Mouse (Mus musculus) limb, embryonic 15.5 days (tissue): ENCODE measurements around the gene Gdf15. TPM values are rescaled to one million over a fixed set of nuclear protein-coding genes. Genes with fewer than 3 reads are reported as not detected.

Experiments used
- ATAC-seq: fragments of 200-750 bp; cut with Nextera tagmentation; 2 replicates; pipeline ENCODE4 v1.8.0; 2017; ENCODE audit warnings: low read depth, moderate TSS enrichment; ENCODE audit not compliant: insufficient number of reproducible peaks, low FRiP score, low TSS enrichment
- H3K27ac ChIP-seq: fragments of 300-500 bp; sonication (generic); 2 replicates; pipeline ENCODE4 v1.5.1; 2015; ENCODE audit warnings: moderate library complexity, mild to moderate bottlenecking, inconsistent platforms
- H3K27me3 ChIP-seq: fragments of 300-500 bp; sonication (generic); 2 replicates; pipeline ENCODE4 v1.6.1; 2015; ENCODE audit warnings: inconsistent platforms
- H3K36me3 ChIP-seq: fragments of 300-500 bp; sonication (generic); 2 replicates; pipeline ENCODE4 v1.6.1; 2015; ENCODE audit warnings: inconsistent platforms
- H3K4me1 ChIP-seq: fragments of 300-500 bp; sonication (generic); 2 replicates; pipeline ENCODE4 v1.6.1; 2015; ENCODE audit warnings: inconsistent platforms
- H3K4me2 ChIP-seq: fragments of 300-500 bp; sonication (generic); 2 replicates; pipeline ENCODE4 v1.6.1; 2015; ENCODE audit warnings: mild to moderate bottlenecking, inconsistent platforms
- H3K4me3 ChIP-seq: fragments of 300-500 bp; sonication (generic); 2 replicates; pipeline ENCODE4 v1.5.1; 2015; ENCODE audit warnings: mild to moderate bottlenecking, inconsistent platforms
- H3K9ac ChIP-seq: fragments of 300-500 bp; sonication (generic); 2 replicates; pipeline ENCODE4 v1.6.1; 2015; ENCODE audit warnings: inconsistent platforms
- H3K9me3 ChIP-seq: fragments of 300-500 bp; sonication (generic); 2 replicates; pipeline ENCODE4 v1.6.1; 2016; ENCODE audit warnings: inconsistent platforms
- WGBS: fragments of 180-500 bp; shearing (Covaris S2); methylation state at CpG from one replicate; pipeline ENCODE4 v1.1.7; 2015; 5-methylcytosine and 5-hydroxymethylcytosine counted together
- polyA plus RNA-seq: library from polyadenylated mRNA; unstranded; fragments of >200 nt; fragmentation: Nextera tagmentation; extraction: Ambion mirVana; gene quantifications from 2 replicates; pipeline ENCODE4 v1.2.1, GENCODE M21; 2015

Gdf15 gene
- polyA plus RNA-seq, 1 experiment from 2014 or later = 0.24 TPM

DNA sequence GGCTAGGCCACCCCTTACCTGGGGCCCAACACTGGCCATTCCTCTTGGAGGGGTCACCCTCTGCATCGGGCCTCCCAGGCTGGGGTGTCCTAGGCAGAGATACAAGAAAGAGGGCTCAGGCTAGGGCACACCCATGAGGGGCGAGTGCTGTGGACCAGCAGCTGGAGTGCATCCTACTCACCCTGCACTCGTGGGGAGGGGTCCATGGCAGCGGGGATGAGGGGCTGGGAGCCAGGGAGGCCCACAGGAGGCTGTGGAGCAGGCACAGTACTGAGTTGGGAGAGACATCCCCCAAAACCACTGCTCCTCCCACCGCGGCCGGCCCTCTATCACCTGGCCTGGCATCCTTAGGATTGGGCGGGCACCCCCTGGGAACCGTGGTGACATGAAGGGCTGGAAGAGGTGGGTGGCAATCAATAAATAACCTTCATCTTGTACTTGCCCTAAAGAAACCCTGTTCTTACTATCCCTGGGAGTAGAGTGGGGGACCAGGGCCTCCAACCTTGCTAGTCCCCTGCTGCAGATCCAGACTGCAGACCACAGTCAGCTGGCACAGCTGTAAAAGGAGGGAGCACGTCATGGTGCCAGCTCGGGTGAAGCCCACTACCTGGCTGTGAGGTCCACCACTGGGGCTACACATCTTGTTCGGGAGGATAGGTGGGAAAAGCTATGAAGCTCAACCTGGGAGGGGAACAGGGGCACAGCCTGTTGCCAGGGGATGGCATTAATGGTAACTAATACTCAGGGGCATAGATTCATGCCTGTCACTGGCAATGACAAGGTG, 32.6 kb downstream of the Gdf15 start:
- H3K4me3 ChIP-seq = no peak overlapping the region
- no peak overlapping the region for H3K4me2 ChIP-seq
- no peaks in the 10 kb centered on the region for H3K27me3 ChIP-seq
- H3K9me3 ChIP-seq = no peaks in the 10 kb centered on the region
- peaks cover 43% of the 10 kb centered on the region for H3K36me3 ChIP-seq
- 79% methylated on average over 12 of the region's 12 CpGs for WGBS
- H3K9ac ChIP-seq = no peak overlapping the region
- peaks cover 72% of the 10 kb centered on the region for H3K4me1 ChIP-seq
- ATAC-seq = no peak
- no peak overlapping the region for H3K27ac ChIP-seq

DNA sequence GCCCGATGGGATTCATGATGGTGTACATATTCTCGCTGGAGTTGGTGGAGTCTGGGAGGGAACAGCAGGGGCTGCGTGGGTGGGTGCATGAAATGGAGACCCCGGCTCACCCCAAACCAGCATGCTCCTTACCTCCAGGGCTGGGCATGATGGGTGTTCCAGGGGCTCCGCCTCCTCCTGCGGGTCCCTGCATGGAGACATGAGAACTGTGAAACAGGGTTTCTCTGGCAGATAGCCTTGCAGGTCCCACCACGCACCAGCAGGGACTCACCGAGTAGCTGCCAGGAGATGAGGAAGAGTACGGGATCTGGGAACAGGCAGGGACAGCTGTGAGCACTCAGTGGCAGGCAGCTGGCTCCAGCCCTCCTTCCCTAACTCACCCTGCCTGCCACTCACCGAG, 33.5 kb downstream of the Gdf15 start:
- peaks cover 72% of the 10 kb centered on the region for H3K4me1 ChIP-seq
- ATAC-seq = no peak
- H3K27ac ChIP-seq = peak overlapping the region; percentile 61
- H3K9me3 ChIP-seq = no peaks in the 10 kb centered on the region
- WGBS = 17% methylated on average over 10 of the region's 10 CpGs
- no peak overlapping the region; the same call in 1 of the 2 replicates for H3K9ac ChIP-seq
- no peaks in the 10 kb centered on the region for H3K27me3 ChIP-seq
- peak overlapping the region; percentile 79 for H3K4me2 ChIP-seq
- H3K36me3 ChIP-seq = peaks cover 39% of the 10 kb centered on the region
- H3K4me3 ChIP-seq = peak overlapping the region; percentile 48

GRCm38 (mm10) chr8:70598283-70598682, 34.0 kb downstream of the Gdf15 start:
- Histone ChIP-seq H3K9me3 (no peaks in the 10 kb centered on the region), H3K4me1 (peaks cover 76% of the 10 kb centered on the region), H3K4me2 (peak overlapping the region; percentile 79), H3K27ac (peak overlapping the region; percentile 61), H3K36me3 (peaks cover 37% of the 10 kb centered on the region), H3K4me3 (peak overlapping the region; percentile 48), H3K27me3 (no peaks in the 10 kb centered on the region), H3K9ac (peak overlapping the region; percentile 51)
- WGBS = 3% methylated on average over 29 of the region's 29 CpGs
- ATAC-seq = no peak

DNA sequence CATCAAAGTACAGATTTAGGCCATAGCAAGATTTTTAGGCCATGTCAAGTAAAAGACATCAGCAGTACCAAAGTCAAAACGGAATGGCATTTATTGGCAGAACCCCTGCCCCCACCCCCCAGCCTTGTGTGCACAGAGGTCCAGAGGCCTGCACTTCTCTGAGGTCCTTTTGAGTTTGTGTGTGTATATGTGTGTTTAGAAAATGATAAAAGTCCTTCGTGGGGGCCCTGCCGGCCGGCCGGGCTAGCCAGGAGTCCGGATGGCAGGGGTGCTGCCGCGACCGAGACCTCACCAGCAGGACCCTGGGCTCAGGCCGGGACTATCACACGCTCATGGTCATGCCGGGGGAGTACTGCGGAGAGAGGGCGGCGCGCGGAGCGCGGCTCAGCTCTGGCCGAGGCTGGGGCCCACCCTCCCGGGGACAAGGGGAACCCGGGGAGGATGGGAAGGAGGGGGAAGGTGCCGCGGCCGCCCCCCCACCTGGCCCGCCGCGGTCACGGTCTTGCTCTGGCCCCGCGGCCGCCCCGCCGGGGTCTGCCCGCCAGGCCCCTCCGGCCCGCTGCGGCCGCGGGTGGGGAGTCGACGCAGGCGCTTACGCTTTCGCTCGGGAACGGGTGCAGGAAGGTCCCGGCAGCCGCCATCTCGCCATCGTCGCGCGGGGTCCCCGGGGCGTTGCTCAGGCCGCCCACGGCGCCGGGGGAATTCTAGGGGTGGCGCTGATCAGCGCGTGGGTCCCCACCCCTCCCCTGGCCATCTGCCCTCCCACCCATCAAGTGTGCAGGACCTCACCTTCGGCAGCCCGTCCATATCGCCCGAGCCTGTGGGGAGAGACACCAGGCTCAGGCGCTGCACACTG, 34.6 kb downstream of the Gdf15 start:
- Histone ChIP-seq H3K4me3 (peak overlapping the region; percentile 48), H3K27me3 (no peaks in the 10 kb centered on the region), H3K9me3 (no peaks in the 10 kb centered on the region), H3K4me2 (peak overlapping the region; percentile 79), H3K36me3 (peaks cover 31% of the 10 kb centered on the region), H3K9ac (peak overlapping the region; percentile 51), H3K27ac (peak overlapping the region; percentile 61), H3K4me1 (peaks cover 82% of the 10 kb centered on the region)
- WGBS = 11% methylated on average over 67 of the region's 68 CpGs
- ATAC-seq = no peak

- Histone ChIP-seq H3K4me2 (peak overlapping the region; percentile 79; the same call in 1 of the 2 replicates), H3K36me3 (peaks cover 25% of the 10 kb centered on the region), H3K27me3 (no peaks in the 10 kb centered on the region), H3K9ac (no peak overlapping the region), H3K4me1 (peaks cover 82% of the 10 kb centered on the region), H3K27ac (no peak overlapping the region), H3K4me3 (no peak overlapping the region; the same call in 1 of the 2 replicates), H3K9me3 (no peaks in the 10 kb centered on the region)
- no peak for ATAC-seq
- WGBS = 83% methylated on average over 17 of the region's 17 CpGs
Observed at GRCm38 (mm10) chr8:70596775-70597416, 35.4 kb downstream of the Gdf15 start.

- no peak for ATAC-seq
- H3K27me3 ChIP-seq = no peaks in the 10 kb centered on the region
- H3K4me3 ChIP-seq = no peak overlapping the region
- H3K36me3 ChIP-seq = peaks cover 29% of the 10 kb centered on the region
- H3K9ac ChIP-seq = no peak overlapping the region
- no peak overlapping the region for H3K27ac ChIP-seq
- 90% methylated on average over 18 of the region's 18 CpGs for WGBS
- peaks cover 79% of the 10 kb centered on the region for H3K4me1 ChIP-seq
- H3K4me2 ChIP-seq = no peak overlapping the region
- no peaks in the 10 kb centered on the region for H3K9me3 ChIP-seq
Observed at GRCm38 (mm10) chr8:70596216-70596615, 36.0 kb downstream of the Gdf15 start.

DNA sequence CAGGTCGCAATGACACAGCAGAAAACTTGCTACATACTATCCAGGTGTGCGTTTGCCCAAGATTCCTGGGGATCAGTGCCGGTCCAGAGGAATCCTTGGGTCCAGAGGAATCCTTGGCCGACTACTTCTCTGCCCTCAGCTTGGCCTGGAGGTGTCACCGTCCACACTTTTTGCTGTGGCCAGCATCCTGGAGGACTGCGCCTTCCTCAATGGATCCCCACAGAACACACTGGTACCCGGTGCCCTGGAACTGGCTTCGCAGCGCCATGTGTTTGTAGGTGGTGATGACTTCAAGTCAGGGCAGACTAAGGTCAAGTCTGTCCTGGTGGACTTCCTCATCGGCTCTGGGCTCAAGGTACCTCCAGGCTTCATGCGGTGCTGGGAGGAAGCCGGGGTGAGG, 36.4 kb downstream of the Gdf15 start:
- 95% methylated on average over 12 of the region's 12 CpGs for WGBS
- no peak for ATAC-seq
- no peak overlapping the region; the same call in 1 of the 2 replicates for H3K4me3 ChIP-seq
- no peaks in the 10 kb centered on the region for H3K9me3 ChIP-seq
- H3K27ac ChIP-seq = no peak overlapping the region
- peaks cover 30% of the 10 kb centered on the region for H3K36me3 ChIP-seq
- H3K4me2 ChIP-seq = peak overlapping the region; percentile 99; the same call in 1 of the 2 replicates
- H3K27me3 ChIP-seq = no peaks in the 10 kb centered on the region
- peaks cover 75% of the 10 kb centered on the region for H3K4me1 ChIP-seq
- H3K9ac ChIP-seq = no peak overlapping the region

GRCm38 (mm10) chr8:70594621-70595564, 37.4 kb downstream of the Gdf15 start:
- WGBS = 7% methylated on average over 82 of the region's 82 CpGs
- Histone ChIP-seq H3K27ac (peak overlapping the region; percentile 78), H3K36me3 (peaks cover 39% of the 10 kb centered on the region), H3K27me3 (no peaks in the 10 kb centered on the region), H3K4me1 (peaks cover 66% of the 10 kb centered on the region), H3K9me3 (no peaks in the 10 kb centered on the region), H3K4me2 (peak overlapping the region; percentile 99), H3K4me3 (peak overlapping the region; percentile 65), H3K9ac (peak overlapping the region; percentile 57)
- ATAC-seq = no peak

GRCm38 (mm10) chr8:70593961-70594609, 38.2 kb downstream of the Gdf15 start, which contains the start of gene Isyna1:
TSS of gene Isyna1 (plus strand) at chr8:70594373.
- no peaks in the 10 kb centered on the region for H3K27me3 ChIP-seq
- H3K27ac ChIP-seq = peak within 1 kb of the TSS; percentile 78
- H3K4me3 ChIP-seq = peak within 1 kb of the TSS; percentile 65
- H3K9me3 ChIP-seq = no peaks in the 10 kb centered on the region
- WGBS = under 1% methylated on average over 38 of the region's 40 CpGs
- peak; percentile 88 for ATAC-seq
- H3K9ac ChIP-seq = peak within 1 kb of the TSS; percentile 57
- peak within 1 kb of the TSS; percentile 99 for H3K4me2 ChIP-seq
- H3K36me3 ChIP-seq = peaks cover 39% of the 10 kb centered on the region
- H3K4me1 ChIP-seq = peaks cover 58% of the 10 kb centered on the region

DNA sequence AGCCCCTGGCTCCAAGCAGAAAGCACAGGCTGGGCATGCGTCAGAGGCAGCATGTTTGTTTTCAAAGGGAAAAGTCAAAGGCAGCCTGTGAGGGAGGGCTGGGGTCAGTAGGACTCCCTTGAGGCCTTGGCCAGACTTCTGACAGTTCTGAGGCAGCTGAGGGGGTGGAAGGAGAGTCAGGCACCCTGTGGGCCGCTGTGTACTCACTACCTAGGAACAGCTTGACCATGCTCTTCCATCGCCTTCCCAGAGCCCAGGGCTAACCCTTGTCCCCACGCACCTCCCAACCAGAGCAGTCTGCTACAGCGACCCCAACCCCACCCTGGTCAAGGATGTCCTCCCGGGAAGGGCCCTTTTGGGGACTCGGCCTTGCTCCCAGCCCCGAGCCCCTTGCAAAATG, 39.1 kb downstream of the Gdf15 start:
- Histone ChIP-seq H3K9ac (no peak overlapping the region), H3K4me3 (peak overlapping the region; percentile 65; the same call in 1 of the 2 replicates), H3K27ac (peak overlapping the region; percentile 73), H3K4me2 (peak overlapping the region; percentile 99), H3K27me3 (no peaks in the 10 kb centered on the region), H3K9me3 (no peaks in the 10 kb centered on the region), H3K4me1 (peaks cover 49% of the 10 kb centered on the region), H3K36me3 (peaks cover 46% of the 10 kb centered on the region)
- 55% methylated on average over 8 of the region's 8 CpGs for WGBS
- no peak for ATAC-seq
